Mouse (Mus musculus) heart, adult 2 months (tissue): ENCODE data around the gene Sec14l1. TPM values are rescaled to one million over a fixed set of nuclear protein-coding genes. Genes with fewer than 3 reads are reported as not detected.
"Not testable (repeated sequence)": the region's sequence is repeated elsewhere in the genome, so short reads cannot be mapped to it uniquely, and the experiment has no call there.

ENCODE experiments used
- DNase-seq, 2 experiments: peaks; one replicate each; pipeline ENCODE4 v3.0.0; 2021
- H3K27ac ChIP-seq: fragments of 200-600 bp; 2 replicates; pipeline ENCODE4 v1.8.1; 2022
- H3K27me3 ChIP-seq: fragments of 200-500 bp; 2 replicates; pipeline ENCODE4 v1.6.1; 2012; ENCODE audit warnings: mild to moderate bottlenecking, low read length, inconsistent platforms, mixed read lengths; ENCODE audit not compliant: control insufficient read depth, insufficient read depth
- H3K36me3 ChIP-seq: fragments of 200-500 bp; 2 replicates; pipeline ENCODE4 v1.6.1; 2012; ENCODE audit warnings: low read length, inconsistent platforms; ENCODE audit not compliant: control insufficient read depth, insufficient read depth
- H3K4me1 ChIP-seq: fragments of 200-500 bp; 2 replicates; pipeline ENCODE4 v1.6.1; 2011; ENCODE audit warnings: low read length; ENCODE audit not compliant: control insufficient read depth, insufficient read depth
- H3K4me3 ChIP-seq: fragments of 200-600 bp; 2 replicates; pipeline ENCODE4 v1.8.1; 2022
- H3K79me2 ChIP-seq: fragments of 200-500 bp; replicated peaks from 2 replicates; pipeline ENCODE4 v1.6.1; 2012; ENCODE audit warnings: mild to moderate bottlenecking, inconsistent platforms, low read length, moderate library complexity, mixed read lengths; ENCODE audit not compliant: control insufficient read depth, insufficient read depth
- H3K9ac ChIP-seq: fragments of 200-500 bp; 2 replicates; pipeline ENCODE4 v1.6.1; 2012; ENCODE audit warnings: low read depth, mild to moderate bottlenecking, control low read depth, inconsistent platforms, low read length, mixed read lengths
- CTCF ChIP-seq: fragments of 200-600 bp; IDR thresholded peaks from 2 replicates; pipeline ENCODE4 v1.8.1; 2022; ENCODE audit warnings: antibody characterized with exemption, mild to moderate bottlenecking, moderate library complexity
- EP300 ChIP-seq: fragments of 200-500 bp; IDR thresholded peaks from 2 replicates; pipeline ENCODE4 v1.6.1; 2011; ENCODE audit warnings: low read depth, low read length, control low read depth; ENCODE audit not compliant: insufficient read depth
- POLR2A ChIP-seq: fragments of 200-500 bp; IDR thresholded peaks from 2 replicates; pipeline ENCODE4 v1.6.1; 2011; ENCODE audit warnings: mild to moderate bottlenecking, low read depth, low read length, control low read depth; ENCODE audit not compliant: insufficient read depth
- WGBS: fragments of 180-500 bp; shearing (Covaris S2); methylation state at CpG from one replicate; pipeline ENCODE4 v1.1.7; 2018; 5-methylcytosine and 5-hydroxymethylcytosine counted together
- intact Hi-C: fragments of 180-260 bp; cut with DNase I; formaldehyde crosslinking; loops from one replicate; pipeline ENCODE4 v1.15.1; 2025
- long read RNA-seq: library from polyadenylated mRNA; stranded (forward); transcript quantifications from one replicate; pipeline ENCODE4 v2.0.0, GENCODE M21; 2021
- polyA plus RNA-seq: library from polyadenylated mRNA; depleted of rRNA; stranded (reverse); fragments of >200 nt; gene quantifications from 2 replicates; pipeline ENCODE4 v1.2.3, GENCODE M21; 2012; rRNA removed
- total RNA-seq, 2 experiments: library from RNA; stranded (reverse); gene quantifications; 2 replicates each; pipeline ENCODE4 v1.2.3; 2021

The Sec14l1 gene
- total RNA-seq = 10 to 100 TPM; 65.4 to 89.5 TPM
- 71.5 and 83.9 TPM in 2 replicates for polyA plus RNA-seq
- long read RNA-seq, full-length matches to known transcripts = 97 of 141 reads
- long read RNA-seq, partial matches to known transcripts = 37 of 141 reads
- long read RNA-seq, other reads (novel, unspliced or antisense) = 7 of 141 reads

GRCm38 (mm10) chr11:117114592-117115345 is at the start of gene Sec14l1:
Gene Sec14l1 (plus strand): TSS chr11:117115168.
- TF ChIP-seq CTCF (no peak), EP300 (peak; percentile 88), POLR2A (peak; percentile 78)
- peaks cover 14% of the 10 kb centered on the region for H3K4me1 ChIP-seq
- H3K27me3 ChIP-seq = no peaks in the 10 kb centered on the region
- peaks cover 14% of the 10 kb centered on the region for H3K36me3 ChIP-seq
- peak; percentile 99 for DNase-seq
- WGBS = under 1% methylated on average over 54 of the region's 67 CpGs
- intact Hi-C loops = loop anchor here (2.0 kb wide), 1 partner anchor 20 kb away; no protein-coding TSS in a partner anchor
- H3K4me3 ChIP-seq = peak within 1 kb of the TSS; percentile 99
- H3K9ac ChIP-seq = peak within 1 kb of the TSS; percentile 99
- H3K27ac ChIP-seq = peak within 1 kb of the TSS; percentile 100
- peaks cover 3% of the 10 kb centered on the region for H3K79me2 ChIP-seq

GRCm38 (mm10) chr11:117065602-117066001 is 49.4 kb upstream of the Sec14l1 start:
- DNase-seq, H3K9ac ChIP-seq, H3K36me3 ChIP-seq, H3K79me2 ChIP-seq, intact Hi-C loops, H3K4me3 ChIP-seq, H3K27me3 ChIP-seq, H3K4me1 ChIP-seq, H3K27ac ChIP-seq: not testable (repeated sequence)
- WGBS = 59% methylated on average over 5 of the region's 5 CpGs

DNA sequence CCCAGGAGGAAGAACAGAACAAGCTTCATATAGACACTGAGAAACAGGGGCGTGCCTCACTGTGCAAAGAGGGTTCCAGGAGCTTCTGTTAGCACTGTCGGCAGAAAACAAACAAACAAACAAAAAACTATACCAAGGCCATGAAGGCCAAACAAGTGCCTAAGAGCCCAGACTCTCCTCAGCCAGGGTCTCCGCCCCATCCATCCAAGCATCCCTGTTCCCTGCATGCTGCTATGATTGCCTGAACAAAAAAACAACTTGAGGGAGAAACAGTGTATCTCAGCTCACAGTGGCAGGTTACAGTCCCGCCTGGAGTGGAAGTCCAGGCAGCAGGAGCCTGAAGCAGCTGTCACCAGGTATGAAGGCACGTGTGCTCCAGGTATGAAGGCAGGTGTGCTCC is 48.2 kb upstream of the Sec14l1 start:
- no peak for DNase-seq
- Histone ChIP-seq H3K79me2 (no peaks in the 10 kb centered on the region), H3K27me3 (no peaks in the 10 kb centered on the region), H3K4me1 (no peaks in the 10 kb centered on the region; the same call in 1 of the 2 replicates), H3K9ac (no peak overlapping the region), H3K4me3 (no peak overlapping the region), H3K36me3 (no peaks in the 10 kb centered on the region), H3K27ac (no peak overlapping the region)
- 69% methylated on average over 5 of the region's 5 CpGs for WGBS
- TF ChIP-seq POLR2A = no peak
- no peak for TF ChIP-seq EP300
- TF ChIP-seq CTCF = no peak
- intact Hi-C loops = no loop called here

GRCm38 (mm10) chr11:117068332-117068731 is 46.6 kb upstream of the Sec14l1 start:
- H3K27me3 ChIP-seq = no peaks in the 10 kb centered on the region
- no peaks in the 10 kb centered on the region for H3K79me2 ChIP-seq
- H3K4me3 ChIP-seq = no peak overlapping the region
- H3K4me1 ChIP-seq = no peaks in the 10 kb centered on the region; the same call in 1 of the 2 replicates
- WGBS = 72% methylated on average over 1 of the region's 1 CpGs
- intact Hi-C loops = no loop called here
- no peak overlapping the region for H3K9ac ChIP-seq
- TF ChIP-seq EP300 = no peak
- TF ChIP-seq CTCF = no peak
- no peak for TF ChIP-seq POLR2A
- no peak overlapping the region for H3K27ac ChIP-seq
- no peak for DNase-seq
- no peaks in the 10 kb centered on the region for H3K36me3 ChIP-seq

DNA sequence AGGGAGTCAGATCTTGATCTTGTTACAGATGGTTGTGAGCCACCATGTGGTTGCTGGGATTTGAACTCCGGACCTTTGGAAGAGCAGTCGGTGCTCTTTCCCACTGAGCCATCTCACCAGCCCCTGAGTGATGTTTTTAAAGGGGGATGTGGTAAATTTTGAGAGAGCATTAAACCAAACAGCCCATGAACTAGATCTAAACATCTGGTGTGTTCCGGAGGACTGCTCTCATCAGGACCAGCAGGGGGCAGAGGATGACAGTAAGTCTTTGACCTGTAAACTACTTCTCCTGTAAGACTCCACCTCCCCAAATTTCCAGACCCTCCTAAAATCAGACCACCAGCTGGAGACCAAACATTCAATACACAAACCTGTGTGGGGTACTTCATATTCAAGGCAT is 45.9 kb upstream of the Sec14l1 start:
- DNase-seq = no peak
- Histone ChIP-seq H3K27ac (no peak overlapping the region), H3K4me3 (no peak overlapping the region), H3K9ac (no peak overlapping the region), H3K79me2 (no peaks in the 10 kb centered on the region), H3K4me1 (no peaks in the 10 kb centered on the region; the same call in 1 of the 2 replicates), H3K36me3 (no peaks in the 10 kb centered on the region), H3K27me3 (no peaks in the 10 kb centered on the region)
- 73% methylated on average over 3 of the region's 3 CpGs for WGBS
- no peak for TF ChIP-seq POLR2A
- no peak for TF ChIP-seq EP300
- peak; percentile 50 for TF ChIP-seq CTCF
- intact Hi-C loops = no loop called here

DNA sequence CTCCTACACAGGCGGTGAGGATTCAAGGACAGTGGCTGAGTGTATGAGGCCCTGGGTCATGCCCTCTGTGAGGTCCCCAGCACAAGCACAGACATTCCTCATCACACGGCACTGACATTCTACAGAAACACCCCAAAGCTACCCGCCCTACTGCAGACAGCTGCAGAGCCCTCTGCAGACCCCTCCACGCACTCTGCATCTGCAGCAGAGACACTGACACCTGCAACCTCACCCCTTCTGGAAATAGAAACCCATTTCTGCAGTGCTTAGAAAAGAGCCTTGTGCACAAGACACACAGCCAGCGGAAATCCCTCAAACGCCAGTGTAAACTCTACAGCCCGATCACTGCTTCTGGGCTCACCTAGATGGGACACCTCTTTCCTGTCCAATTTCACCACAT is 44.3 kb upstream of the Sec14l1 start:
- Histone ChIP-seq H3K36me3 (no peaks in the 10 kb centered on the region), H3K79me2 (no peaks in the 10 kb centered on the region), H3K27me3 (no peaks in the 10 kb centered on the region), H3K27ac (no peak overlapping the region), H3K4me1 (no peaks in the 10 kb centered on the region; the same call in 1 of the 2 replicates), H3K4me3 (no peak overlapping the region), H3K9ac (no peak overlapping the region)
- DNase-seq = no peak
- 80% methylated on average over 7 of the region's 7 CpGs for WGBS
- TF ChIP-seq EP300 (no peak), CTCF (no peak), POLR2A (no peak)
- intact Hi-C loops = loop anchor here (5.0 kb wide), 1 partner anchor 167 kb away; no protein-coding TSS in a partner anchor
